Mouse (Mus musculus): ENCODE measurements around the gene Omd.
"Not testable (repeated sequence)": the region's sequence is repeated elsewhere in the genome, so short reads cannot be mapped to it uniquely, and the experiment has no call there.

Omd gene

DNA sequence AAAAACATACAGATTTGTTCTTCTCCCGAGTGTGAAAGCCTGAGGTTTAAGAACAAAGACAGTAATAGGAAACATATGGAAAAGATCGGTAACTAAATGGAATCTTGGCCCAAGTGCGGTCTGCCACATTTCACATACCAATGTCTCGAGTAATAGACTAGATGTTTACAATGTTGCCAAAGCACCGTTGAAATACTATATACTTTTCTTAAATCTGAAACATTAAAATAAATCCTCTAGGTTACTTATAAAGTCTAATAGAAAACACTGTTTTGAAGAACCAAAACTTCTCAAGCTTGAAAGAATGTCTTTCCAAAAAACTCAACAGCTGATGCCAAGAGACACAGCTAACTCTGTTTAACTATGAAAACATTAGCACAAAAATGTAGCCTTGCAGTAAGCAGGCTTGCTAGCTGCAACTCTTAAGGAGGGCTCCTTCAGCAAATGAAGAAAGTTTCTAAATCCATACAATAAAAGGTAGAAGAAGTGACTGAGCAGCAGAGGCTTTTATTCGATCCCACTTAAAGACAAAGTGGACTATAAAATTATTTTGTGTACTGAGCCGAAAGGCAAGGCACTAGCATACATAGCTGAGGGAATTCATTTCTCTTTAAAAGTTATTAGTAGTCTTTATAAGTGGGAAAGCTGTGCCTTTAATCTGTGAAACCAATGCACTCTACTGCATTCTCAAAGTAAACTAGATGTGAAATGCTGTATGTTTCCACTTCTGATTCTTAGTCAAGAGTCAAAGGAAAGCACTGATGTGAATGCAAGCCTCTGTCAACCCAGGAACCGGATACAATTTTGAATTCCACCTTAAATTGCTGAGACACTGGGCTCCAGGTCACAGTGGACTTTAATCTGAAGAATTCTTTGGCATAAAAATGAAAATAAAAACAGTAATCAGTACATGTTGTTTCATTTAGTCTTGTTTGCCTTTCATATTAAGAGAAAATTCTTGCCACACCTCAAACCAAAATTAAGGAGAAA, at the start of gene Omd:
Gene Omd (plus strand): TSS at position 922 of the 990 bp plus-strand sequence.
- DNase-seq: no peak

- no peak for DNase-seq
Measured at GRCm38 (mm10) chr13:49536946-49537345, 45.3 kb upstream of the Omd start.

GRCm38 (mm10) chr13:49538693-49539092, 43.6 kb upstream of the Omd start:
- no peak for DNase-seq

DNA sequence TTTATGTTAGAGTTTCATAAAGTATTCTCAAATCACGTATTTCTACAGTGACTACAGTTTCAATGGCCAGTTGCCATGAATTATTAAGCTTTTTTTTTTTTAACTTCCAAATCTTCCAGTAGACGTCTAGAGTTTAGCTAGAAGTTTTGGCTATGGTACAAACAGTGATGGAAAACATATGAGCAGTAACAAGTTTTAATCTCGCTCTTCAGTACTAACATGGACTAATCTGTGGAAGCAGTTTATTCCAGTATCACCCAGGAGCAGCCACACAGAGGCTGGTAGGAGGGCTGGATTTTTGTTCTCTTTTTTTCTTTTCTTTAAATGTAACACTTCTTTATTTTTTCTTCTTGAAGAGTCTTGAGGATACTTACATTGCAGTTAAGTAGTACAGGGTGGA, 38.0 kb upstream of the Omd start, which contains the start of gene Aspn:
Gene Aspn (plus strand): TSS at position 165 of the 400 bp plus-strand sequence.
- DNase-seq: no peak

DNA sequence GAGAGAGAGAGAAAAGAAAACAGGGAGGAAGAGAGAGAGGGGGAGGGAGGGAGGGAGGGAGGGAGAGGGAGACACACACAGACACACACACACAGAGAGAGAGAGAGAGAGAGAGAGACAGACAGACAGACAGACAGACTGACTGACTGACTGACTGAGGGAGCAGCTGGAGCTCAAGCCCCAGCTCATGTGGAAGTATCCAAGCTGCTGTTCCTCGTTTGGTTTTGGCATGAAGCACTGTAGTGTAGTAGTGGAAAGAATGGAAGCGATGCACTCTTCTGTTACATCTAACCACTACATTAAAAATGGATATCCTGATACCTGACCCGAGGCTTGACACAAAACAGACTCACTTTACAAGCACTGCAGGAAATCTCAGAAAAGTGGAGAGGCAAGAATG, 36.6 kb upstream of the Omd start:
- DNase-seq: no peak

DNA sequence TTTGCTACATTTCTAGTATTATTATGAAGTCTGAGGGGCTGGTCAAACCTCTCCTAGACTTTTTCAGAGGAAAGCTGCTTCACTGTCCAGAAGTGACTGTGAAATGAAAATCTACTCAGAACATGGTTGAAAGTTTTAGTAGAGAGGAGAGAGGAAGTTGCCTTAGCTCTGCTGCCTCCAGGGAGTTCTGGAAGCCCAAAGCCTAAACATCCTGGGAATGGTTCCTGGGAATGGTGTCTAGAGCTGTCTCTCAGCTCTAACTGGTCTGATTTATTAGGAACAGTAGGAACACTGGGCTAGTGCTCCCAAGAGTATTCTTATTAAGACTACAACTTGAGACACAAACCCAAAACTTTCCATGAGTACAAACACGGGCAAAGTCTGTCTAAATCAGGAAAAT, 35.7 kb upstream of the Omd start:
- DNase-seq: no peak

DNA sequence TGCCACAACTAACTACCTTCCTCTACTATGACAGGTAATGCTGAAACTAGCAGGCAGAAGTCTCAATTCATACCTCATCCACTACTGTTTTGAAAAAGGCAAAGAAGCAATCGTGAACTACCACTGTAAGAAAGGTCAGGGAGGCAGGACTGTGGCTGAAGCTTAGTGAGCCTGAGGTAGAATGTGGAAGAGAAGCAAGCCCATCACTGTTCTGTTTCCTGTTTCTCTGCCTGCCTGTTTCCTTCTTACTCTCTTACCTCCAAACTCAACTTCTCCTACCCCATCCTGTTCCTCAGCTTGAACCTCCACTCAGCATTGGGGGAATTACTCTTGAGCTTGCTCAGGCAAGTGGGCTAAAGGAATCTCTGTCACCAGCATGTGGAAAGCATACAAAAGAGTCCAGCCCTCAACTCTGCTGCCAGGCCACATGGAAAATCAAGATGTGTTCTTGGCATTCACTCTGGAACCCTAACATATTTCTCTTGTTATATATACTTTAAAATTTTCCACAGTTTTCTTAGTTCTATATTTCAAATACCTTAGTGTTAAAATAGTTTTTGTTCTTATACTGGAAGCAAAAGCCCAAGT, 34.6 kb upstream of the Omd start:
- no peak for DNase-seq

- no peak for DNase-seq
Measured at GRCm38 (mm10) chr13:49549616-49550015, 32.6 kb upstream of the Omd start.

- no peak for DNase-seq
Measured at GRCm38 (mm10) chr13:49554519-49554918, 27.7 kb upstream of the Omd start.

DNA sequence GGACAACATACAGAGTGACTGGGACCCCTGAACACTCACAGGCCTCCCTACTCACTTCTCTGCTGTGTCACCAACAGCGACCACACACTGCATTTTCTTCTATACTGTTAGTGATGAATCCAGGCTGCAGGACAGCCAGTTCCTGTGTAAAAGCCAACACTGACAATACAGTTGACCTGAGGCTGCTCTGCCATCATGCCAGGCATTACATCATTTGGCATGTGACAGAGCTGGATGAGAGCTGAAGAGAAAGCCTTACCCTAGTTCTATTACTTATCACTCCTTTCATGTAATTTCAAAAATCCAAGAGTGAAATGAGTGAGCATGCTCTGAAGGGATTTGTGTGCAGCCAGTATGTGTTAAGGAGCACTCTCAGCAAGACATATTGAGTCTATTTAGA, 26.1 kb upstream of the Omd start:
- DNase-seq: no peak

DNA sequence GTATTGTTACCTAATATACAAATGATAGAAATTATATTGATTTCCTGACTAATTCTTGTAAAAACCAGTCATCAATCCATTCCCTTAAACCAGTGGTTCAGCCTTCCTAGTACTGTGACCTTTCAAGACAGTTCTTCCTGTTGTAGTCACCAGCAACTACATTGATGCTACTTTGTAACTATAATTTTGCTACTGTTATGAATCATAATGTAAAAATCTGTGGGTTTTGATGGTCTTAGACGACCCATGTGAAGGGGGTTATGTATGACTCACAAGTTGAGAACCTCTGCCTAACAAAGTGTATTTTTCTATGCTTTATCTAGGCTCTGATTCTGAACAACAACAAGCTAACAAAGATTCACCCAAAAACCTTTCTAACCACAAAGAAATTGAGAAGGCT, 25.3 kb upstream of the Omd start:
- DNase-seq: no peak

GRCm38 (mm10) chr13:49559185-49559584, 23.1 kb upstream of the Omd start:
- DNase-seq: peak; percentile 35

DNA sequence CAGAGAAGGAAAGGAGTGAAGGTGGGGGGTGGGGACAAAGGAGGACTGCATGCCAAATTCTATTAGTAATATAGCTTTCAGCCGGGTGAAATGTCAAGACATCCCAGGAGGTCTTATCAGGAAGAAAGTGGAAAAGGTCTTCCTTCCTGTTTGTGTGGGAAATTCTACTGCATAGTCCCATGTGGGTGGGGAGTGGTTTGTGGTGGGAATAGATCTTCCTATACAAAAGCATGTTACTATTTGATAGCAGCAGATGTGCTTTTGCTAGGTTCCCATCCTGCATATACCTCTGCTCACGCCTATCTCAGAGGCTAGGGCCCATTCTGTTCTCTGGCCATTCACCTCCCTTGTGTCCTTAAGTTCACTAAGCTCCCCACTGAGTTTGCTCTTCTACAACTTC, 21.4 kb upstream of the Omd start:
- DNase-seq: no peak

DNA sequence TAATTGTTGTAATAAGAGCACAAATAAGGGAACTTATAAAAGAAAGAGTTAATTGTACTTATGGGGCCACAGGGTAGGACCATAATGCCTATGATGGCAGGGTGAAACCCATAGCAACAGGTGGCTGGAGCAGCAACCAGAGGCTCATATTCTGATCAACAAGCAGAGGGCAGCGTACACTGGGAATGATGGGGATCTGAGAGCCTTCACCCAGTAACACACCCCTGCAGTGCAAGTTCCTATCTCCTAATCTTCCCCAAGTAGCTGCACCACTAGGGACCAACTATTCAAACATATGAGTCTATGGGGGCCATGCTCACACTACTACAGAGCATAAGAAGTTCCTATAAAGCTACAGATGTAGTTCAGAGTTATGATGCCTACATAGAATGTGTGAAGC, 17.9 kb upstream of the Omd start:
- no peak for DNase-seq

DNA sequence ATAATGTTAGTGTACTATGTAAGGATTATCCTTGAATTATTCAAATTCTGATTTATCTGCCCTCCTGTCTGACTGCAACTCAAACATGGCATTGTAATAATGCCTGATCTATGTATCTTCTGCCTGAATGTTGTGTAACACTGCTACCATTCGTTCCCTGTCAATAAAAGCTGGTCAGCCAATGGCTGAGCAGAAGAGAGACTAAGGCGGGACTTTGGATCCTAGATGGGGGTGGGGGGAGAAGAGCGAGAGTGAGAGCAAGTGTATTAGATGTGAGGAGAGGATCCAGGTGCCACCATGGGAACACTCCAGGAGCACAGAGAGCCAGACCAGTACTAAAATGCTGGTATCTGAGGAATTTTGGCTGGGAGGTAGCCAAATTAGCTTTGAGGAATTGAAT, 11.9 kb upstream of the Omd start:
- DNase-seq: no peak

DNA sequence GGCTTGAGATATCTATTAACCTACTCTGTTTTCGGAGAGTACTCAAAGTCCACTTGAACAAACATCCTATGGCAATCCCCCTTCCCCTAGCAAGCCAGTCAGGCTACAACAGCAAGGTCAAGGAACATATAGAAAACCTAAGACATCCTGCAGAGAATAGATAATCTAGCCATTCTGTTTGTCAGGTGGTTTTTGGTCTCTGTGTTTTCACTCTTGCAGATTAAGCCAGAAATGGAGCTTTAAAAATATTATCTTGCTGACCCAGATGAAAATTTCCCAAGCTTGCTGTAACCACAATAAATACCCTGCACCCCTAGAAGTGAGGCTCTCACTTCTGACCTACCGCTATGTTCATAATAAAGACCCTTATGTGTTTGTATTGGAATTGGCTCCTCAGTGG, 10.8 kb upstream of the Omd start:
- DNase-seq: no peak

- DNase-seq: no peak
Measured at GRCm38 (mm10) chr13:49583859-49584258, 1.6 kb downstream of the Omd start.

- no peak for DNase-seq
Measured at GRCm38 (mm10) chr13:49584307-49585005, 2.2 kb downstream of the Omd start.

GRCm38 (mm10) chr13:49586062-49586461, 3.8 kb downstream of the Omd start:
- DNase-seq: no peak

- not testable (repeated sequence) for DNase-seq
Measured at GRCm38 (mm10) chr13:49602541-49602940, 20.3 kb downstream of the Omd start.

GRCm38 (mm10) chr13:49603603-49604002, 21.3 kb downstream of the Omd start:
- DNase-seq: no peak

DNA sequence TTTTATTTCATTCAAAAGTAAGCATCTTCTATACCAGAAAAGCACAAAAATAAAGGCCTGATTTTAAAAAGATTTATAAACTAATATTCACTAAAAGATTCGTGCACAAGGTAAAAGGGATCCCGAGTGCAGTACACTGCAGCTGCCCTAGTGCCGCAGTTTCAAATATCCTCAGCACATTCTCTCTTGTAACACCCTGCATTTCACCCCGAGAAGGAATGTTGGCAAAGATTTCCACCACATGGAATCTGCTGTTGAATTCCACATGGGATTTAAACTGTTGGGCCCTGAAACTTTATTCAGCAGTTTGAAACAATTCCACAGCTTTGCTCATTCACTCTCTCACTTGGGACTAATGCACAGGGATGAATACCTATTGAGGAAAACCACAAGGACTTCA, 25.5 kb downstream of the Omd start, which contains the start of gene Ogn:
Gene Ogn (plus strand): TSS at position 333 of the 400 bp plus-strand sequence.
- no peak for DNase-seq

DNA sequence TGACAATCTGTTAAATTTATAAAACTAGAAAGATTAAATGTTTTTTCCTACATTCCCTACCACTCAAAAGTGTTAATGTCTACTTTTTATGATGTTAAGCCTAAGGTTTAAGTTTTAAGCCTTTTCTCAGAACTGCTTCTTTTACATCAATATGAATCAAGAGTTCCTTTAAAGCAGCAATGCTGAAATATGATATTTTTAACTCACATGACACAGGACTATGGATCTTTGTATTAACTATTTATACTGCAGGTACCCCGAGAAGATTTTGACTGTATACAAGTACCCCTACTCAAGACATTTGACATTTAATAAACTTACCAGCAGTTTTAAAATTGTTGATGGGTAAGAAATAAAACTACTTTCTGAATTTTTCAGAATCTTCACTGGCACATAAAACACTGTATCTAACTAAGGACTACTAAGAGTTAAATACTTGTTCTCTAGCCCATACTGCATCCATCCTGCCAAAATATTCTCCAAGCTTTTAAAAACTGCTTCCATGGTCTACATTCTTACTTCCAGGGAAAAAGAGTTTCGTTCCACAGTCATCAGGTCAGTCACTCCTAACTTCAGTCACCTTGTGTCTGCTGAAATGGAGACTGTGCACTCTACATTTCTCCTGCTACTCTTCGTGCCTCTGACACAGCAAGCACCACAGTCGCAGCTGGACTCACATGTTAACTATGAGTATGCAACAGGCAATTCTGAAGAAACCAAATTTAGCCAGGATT, 26.5 kb downstream of the Omd start:
- DNase-seq: no peak
